Mouse (Mus musculus): ENCODE data around the gene Pcnx2.

DNA sequence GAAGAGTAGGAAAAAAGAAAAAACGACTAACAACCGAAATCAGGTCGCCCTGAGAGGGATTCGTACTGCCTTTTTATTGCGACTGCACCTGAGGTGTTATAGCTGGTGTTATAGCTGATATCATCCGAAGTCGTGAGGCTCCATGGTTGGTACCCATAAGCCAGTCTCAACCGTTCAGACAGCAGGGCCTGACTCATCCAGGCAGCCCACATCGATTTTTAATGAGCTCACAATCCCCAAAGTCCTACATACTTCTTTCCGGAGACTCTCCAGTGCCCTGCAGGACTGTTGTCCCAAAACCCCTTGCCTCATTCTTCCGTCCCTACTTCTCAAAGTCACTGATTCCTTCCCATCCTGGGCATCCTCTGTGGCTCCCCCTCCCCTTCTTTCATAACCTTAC, 729 bp downstream of the Pcnx2 start:
- TF ChIP-seq GATA1 (IDR thresholded peaks at IDR 0.05; ENCODE audit: low read length), result no peak
- TF ChIP-seq TAL1 (IDR thresholded peaks at IDR 0.05; ENCODE audit: low read length), result no peak

Measured in erythroblast, embryonic 14.5 days (primary cell).